Mouse (Mus musculus): ENCODE measurements around the gene Sorbs2. TPM values are rescaled to one million over a fixed set of nuclear protein-coding genes. Genes with fewer than 3 reads are reported as not detected.

Gene Sorbs2
- total RNA-seq, 2 experiments from 2014 or later = 69.1 to 83.1 TPM

GRCm38 (mm10) chr8:45579714-45580543 is 72.3 kb downstream of the Sorbs2 start:
- peak; percentile 27 for DNase-seq

DNA sequence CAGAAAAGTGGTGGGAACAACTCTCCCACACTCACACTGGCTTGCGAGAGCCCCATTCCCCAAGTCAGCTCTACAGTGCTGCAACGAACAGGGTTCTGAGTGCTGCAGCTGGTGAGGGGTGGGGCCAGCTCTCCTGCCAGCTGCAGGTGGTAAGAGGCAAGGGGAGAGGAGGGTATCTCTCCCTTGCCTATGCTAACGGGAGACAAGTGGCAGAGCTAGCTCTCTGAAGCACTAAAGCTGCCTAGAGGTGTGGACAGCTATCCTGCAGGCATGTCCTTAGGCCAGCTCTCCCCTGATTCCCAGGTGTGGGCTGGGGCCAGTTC is 72.9 kb downstream of the Sorbs2 start:
- no peak for DNase-seq

DNA sequence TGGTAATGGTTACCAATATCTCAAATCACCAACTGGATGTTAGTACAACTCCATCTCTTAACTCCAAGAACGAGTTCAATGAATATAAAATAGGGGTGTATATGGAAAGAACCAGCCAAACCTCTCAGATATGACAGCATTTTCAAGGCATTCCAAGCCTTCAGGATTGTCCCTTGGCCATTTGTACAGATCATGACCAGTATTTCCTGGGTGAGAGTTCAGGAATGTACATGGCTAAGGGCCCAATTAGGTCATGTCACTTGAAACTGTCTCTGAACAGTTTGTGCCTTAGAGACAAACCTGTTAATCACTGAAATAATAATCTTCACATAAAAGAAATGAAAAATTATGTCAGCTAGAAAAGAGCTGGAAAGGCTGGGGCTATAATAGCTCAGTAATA is 76.3 kb downstream of the Sorbs2 start:
- DNase-seq = no peak

DNA sequence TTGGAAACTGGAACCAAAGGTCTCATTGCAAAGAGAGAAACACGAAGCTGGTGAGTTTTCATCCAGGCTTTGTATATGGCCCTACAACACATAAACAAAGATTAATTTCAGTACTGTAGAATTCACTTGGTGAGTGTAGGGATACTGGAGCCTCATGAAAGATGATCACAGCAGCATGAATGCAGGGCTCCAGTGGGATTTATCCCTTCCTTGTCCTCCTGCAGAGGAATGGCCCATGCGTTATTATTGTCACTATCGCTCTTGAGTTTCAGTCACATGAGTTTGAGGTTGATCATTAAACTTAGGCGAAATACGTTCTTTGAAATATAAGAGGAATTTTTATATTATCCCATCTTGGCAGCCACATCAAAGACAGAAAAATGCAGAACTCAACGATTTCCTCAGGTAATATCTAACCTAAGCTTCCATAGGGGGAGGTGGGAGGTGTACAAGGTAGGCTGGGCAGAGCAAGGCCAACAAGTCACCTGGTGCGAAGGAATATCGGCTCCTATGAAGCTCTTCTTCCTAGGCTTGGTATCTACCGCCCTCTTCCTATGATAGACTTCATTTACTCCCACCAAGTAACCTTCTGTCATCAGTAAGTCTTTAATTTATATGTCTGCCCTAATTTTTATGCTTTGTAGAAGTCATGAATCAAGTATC is 76.9 kb downstream of the Sorbs2 start:
- no peak for DNase-seq

DNA sequence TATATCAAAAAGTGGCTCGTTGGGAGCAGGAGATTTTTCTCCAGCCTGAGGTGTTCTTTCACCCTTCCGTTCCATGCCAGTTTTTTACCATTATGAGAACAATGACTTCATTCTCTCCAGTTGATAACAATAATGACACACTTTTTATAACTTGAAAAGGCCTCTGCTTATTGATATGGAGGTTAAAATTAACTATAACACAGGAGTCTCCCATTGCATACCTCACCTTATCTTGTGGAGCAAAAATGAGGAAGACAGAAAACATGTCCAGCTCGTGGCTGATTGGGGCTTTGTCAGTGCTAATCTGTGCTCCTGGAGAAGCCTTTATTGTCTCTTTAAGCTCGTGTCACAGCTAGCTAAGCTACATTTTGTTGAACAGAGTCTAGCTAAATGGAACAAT is 77.6 kb downstream of the Sorbs2 start:
- no peak for DNase-seq

- DNase-seq = no peak
Observed at GRCm38 (mm10) chr8:45587011-45587410, 79.4 kb downstream of the Sorbs2 start.

DNA sequence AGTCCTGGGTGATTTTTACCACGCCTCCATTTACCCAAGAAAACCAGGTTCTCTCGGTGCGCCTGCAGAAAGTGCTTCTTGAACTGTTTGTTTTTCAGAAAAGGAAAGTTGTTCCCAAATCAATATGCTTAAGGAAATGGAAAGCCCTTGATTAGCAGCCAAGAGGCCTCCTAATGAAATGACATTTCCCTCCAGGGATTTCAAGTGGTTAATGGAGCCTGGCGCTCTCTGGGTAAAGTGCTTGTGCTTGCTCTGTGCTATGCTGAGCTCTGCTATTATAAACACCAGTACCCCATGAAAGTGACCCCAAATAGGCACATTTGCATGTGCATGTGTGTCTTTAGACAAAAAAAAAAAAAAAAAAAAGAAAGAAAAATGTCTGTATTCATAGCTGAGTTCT is 84.3 kb downstream of the Sorbs2 start:
- no peak for DNase-seq

DNA sequence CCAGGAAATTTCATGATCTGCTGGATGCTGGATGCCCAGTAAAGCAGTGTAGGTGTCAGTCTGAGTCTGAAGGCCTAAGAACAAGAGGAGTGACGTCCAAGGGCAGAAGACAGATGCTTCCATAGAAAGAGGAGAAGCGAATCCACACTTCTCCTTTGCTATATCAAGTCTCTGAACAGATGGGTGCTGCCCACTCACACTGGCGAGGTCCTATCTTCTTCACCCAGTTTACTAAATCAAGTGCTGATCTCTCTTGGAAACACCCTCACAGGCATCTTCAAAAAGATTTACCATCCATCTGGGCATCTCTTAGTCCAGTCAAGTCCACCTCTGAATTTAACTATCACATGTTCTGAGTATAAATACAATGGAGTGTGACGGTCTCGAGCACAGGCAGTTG is 86.1 kb downstream of the Sorbs2 start:
- DNase-seq = no peak

DNA sequence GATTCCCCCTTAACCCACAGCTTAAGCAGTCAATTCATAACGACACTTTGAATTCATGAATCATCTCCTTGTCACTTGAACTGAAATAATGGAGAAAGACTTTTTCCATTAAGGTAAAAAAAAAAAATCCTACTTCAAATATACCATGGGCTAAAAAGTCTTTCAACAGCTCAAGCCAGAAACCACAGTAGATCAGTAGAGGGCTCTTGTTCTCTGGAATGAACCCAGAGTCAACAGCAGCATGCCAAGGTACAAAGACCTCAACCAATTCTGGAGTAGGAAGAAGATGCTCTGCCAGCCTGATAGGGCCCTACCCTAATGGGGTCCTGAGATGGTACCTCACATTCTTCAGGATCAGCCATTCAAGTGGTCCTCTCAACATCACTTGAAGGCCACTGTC is 88.4 kb downstream of the Sorbs2 start:
- DNase-seq = no peak

- no peak for DNase-seq
Observed at GRCm38 (mm10) chr8:45596591-45596990, 89.0 kb downstream of the Sorbs2 start.

GRCm38 (mm10) chr8:45597631-45598420 is 90.2 kb downstream of the Sorbs2 start:
- DNase-seq = no peak

- DNase-seq = no peak
Observed at GRCm38 (mm10) chr8:45598883-45599282, 91.3 kb downstream of the Sorbs2 start.

- peak; percentile 53 for DNase-seq
Observed at GRCm38 (mm10) chr8:45602019-45602418, 94.4 kb downstream of the Sorbs2 start.

GRCm38 (mm10) chr8:45605419-45605818 is 97.8 kb downstream of the Sorbs2 start:
- DNase-seq = no peak

DNA sequence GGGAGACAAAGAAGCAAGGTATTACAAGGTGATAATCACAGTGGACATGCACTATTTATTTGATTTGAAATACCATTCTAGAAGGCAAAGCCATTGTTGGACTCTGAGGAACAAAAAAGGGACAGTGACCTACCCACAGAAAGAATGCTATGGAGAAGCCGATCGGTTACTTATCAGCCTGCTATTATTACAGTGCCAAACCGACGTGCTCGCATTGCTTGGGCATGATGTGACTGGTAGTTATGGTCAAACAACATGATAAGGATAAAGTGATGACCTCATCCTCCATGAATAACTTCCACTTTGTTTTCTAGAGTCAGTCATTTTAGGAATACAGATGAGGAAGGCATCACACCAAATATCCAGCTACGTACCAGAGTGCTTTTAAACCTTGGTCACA is 99.4 kb downstream of the Sorbs2 start:
- no peak for DNase-seq

DNA sequence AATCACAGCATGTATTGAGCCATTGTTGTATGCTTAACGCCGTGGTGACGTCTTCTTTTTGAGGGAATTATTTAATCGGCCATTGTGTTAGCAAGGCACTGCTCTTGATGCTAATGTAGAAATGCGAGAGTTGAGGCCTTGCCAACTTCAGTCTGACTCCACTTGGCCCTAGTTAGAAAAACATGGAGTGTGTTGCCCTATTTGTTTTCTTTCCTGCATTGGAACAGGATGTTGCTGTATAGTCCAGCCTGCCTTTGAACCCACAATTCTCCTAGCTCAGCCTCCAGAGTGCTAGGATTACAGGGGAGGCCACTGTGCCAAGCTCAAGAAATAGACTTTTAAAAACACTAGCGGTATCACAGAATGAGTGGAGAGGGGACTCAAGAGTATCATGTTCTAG is 100.8 kb downstream of the Sorbs2 start:
- DNase-seq = no peak

DNA sequence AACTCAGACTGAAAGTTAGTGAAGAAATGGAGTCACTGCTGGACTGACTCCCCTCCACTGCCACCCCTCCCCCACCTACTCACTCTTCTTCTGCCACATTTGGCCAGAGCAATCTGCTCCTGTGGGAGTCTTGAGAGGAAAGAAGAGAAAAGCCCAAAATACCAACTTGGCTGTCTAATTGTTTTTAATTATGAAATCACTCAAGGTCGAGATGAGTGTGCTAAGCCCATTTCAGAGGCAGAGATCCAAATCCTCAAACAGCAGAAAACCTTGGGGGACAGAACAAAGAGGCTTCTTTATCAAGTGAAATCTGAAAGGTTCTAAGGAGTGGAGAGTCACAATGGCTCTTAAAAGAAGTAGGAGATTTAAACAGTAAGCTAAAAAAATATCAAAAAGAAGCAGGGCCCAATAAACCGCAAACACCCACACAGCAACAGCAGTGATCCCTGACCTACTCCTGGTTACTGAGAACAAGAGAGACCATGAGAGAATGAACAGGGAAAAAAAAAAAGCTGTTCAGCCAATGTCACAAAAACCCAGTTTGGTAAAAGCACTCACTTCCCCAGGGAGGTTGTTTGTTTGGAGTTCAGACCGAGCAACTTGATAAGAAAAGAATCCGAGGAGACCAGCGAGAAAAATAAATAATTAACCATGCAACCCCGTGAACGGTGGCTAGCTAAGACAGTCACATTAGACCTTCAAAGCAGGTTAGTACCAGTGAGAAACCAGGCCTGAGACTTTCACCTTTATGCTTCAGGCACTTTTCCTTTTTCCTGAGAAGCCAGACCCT is 103.0 kb downstream of the Sorbs2 start:
- peak; percentile 49 for DNase-seq

GRCm38 (mm10) chr8:45611320-45611719 is 103.7 kb downstream of the Sorbs2 start:
- no peak for DNase-seq

GRCm38 (mm10) chr8:45614610-45615009 is 107.0 kb downstream of the Sorbs2 start:
- DNase-seq = no peak

- no peak for DNase-seq
Observed at GRCm38 (mm10) chr8:45615050-45615449, 107.5 kb downstream of the Sorbs2 start.

DNA sequence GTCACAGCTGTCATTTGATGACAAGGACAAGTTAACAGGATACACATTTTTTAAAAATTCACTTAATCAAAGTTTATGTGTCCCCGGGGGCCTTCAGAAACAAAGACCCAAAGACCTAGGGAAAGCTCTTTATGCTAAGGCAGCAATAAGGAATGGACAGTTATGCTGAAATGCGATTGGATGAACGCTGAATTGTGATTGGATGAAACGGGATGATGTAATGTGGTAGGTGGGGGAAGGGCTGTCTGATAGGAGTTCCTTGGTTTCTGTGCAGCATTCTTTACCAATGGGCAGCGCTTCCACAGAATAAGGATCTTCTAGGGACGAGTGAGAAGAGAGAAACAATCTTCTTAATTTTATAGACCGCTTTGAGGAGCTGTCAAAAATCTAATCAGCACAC is 108.0 kb downstream of the Sorbs2 start:
- DNase-seq = no peak

- peak; percentile 40 for DNase-seq
Observed at GRCm38 (mm10) chr8:45621576-45622178, 114.1 kb downstream of the Sorbs2 start.
